Mouse (Mus musculus) heart, adult 11 months (tissue): Measurements from ENCODE around the gene Rita1.

Experiments used
- DNase-seq: peaks from one replicate; pipeline ENCODE4 v3.0.0; 2022

The Rita1 gene

GRCm38 (mm10) chr5:120600946-120601668, 11.3 kb downstream of the Rita1 start:
- DNase-seq: peak; percentile 94

DNA sequence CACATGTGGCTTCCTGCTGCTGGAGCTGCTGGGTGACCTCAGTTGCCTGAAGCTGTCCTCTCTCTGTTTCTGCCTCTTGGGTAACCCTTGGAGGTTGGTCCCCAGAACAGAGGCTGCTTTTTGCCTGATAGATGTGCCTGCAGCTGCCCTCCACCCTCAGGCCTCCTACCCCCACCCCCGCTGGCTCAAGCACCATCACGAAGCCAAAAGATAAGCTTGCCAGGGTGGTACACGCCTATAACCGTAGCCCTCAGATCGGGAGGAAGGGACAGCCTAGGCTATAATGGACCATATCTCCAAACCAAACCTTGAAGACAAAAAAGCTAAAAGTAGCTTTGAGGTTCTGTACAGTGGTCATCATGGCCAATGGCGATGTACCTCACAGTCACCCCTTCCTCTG, 12.8 kb downstream of the Rita1 start:
- DNase-seq: no peak

DNA sequence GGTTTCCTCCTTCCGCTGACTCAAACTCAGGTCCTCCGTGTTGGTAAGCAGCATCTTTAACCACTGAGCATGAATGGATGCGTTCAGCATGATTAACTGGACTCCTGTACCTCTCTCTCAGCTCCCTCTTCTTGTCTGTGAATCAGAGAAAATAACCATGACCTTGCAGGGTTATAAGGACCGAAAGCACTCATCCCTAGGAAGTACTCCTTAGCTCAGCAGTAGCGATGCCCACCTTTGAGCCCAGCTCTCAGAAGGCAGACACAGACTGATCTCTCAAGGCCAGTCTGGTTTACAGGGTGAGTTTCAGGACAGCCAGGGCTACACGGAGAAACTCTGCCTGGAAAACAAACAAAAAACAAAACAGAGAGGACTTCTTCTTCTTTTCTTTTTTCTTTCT, 17.9 kb downstream of the Rita1 start:
- DNase-seq: no peak

GRCm38 (mm10) chr5:120592141-120592540, 20.2 kb downstream of the Rita1 start:
- no peak for DNase-seq

DNA sequence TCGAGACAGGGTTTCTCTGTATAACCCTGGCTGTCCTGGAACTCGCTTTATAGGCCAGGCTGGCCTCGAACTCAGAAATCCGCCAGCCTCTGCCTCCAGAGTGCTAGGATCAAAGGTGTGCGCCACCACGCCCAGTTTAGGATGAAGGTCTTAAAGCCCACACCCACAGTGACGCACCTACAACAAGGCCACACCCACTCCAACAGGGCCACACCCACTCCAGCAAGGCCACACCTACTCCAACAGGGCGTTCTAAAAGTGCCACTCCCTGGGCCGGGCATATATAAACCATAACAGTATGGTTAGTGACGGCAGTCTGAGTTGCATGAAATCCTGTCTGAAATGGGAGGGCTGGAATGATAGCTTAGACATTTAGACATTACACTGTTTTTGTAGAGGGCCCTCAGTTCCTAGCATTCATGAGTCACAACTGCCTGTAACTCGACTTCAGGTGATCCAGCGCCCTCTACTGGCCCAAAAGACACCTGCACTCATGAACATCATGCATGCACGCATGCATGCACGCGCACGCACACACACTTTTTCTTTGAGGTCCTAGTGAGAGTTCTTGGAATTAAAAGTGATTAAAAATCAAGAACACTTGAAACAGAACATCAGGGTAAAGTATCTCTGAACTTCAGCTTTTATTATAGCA, 21.9 kb downstream of the Rita1 start:
- no peak for DNase-seq

DNA sequence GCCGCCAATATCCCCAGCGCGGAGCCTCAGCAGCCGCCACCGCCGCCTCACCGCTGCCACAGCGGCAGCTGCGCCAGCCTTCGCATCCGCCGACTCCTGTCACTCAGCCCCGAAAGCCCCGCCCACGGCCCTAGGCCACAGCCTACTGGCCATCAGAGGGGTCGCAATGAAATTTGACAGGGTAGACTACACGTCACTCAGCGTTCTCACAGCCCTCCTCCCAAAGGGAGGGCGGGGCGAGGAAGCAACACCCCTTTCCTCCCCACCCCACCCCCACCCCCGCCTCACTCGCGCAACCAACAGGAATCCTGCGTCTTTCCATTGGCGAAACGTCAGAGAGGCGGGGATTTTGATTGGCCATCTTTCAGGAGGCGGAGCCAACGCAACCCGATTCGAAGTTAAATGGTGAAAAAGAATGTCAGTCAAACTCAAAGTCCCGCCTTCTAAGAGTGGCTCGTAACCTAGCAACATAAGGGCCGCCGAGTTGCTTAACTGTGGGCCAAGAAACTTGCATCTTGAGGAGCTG, 23.8 kb downstream of the Rita1 start, which contains the start of the genes Tpcn1 and Iqcd:
TSS of gene Tpcn1 (minus strand) at position 105 of the 526 bp plus-strand sequence.
TSS of gene Iqcd (plus strand) at position 448 of the 526 bp plus-strand sequence.
- peak; percentile 100 for DNase-seq

GRCm38 (mm10) chr5:120587940-120588568, 24.3 kb downstream of the Rita1 start:
- DNase-seq: no peak

GRCm38 (mm10) chr5:120587616-120587926, 24.8 kb downstream of the Rita1 start:
- peak; percentile 98 for DNase-seq

DNA sequence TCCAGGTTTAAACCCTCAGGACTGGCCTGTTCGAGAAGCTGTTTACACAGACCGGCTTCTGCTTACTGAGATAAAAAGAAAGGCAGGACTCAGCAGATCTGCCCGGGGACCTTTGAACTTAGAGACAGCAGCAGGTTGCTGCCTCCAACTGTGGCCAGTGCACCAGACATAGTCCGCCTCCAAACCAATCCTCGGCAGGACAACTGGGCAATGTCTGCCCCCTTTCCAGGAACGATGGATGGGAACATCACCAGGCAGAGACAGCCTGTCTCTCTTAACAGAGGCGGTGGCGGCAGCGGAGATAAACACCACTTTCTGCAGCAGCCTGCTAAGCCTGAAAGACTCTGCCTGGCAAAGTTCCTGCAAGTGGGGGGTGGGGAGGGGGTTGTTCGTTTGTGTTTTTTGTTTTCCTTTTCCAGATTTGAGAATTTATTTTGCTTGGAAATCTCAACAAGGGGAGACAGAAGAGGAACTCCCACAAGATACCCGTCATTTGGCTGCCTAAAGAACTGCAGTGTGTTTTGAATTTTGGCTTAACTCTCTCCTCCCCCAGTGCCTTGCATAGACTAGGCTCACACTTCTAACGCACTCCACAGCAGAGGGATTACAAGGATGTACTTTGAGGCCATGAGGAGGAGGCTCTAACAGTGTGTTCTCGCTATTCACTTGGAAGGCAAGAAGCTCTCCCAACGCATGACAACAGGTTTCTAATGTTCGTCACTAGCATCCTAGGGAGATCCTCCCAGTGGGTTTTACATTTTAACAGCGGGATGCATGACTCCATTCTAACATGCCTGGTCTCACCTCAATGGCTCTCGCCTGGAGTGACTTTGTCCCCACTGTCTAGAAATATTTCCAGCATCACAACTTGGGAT, 25.4 kb downstream of the Rita1 start:
- DNase-seq: peak; percentile 95

- no peak for DNase-seq
Measured at GRCm38 (mm10) chr5:120584968-120585367, 27.4 kb downstream of the Rita1 start.

GRCm38 (mm10) chr5:120583511-120583910, 28.9 kb downstream of the Rita1 start:
- DNase-seq: no peak

DNA sequence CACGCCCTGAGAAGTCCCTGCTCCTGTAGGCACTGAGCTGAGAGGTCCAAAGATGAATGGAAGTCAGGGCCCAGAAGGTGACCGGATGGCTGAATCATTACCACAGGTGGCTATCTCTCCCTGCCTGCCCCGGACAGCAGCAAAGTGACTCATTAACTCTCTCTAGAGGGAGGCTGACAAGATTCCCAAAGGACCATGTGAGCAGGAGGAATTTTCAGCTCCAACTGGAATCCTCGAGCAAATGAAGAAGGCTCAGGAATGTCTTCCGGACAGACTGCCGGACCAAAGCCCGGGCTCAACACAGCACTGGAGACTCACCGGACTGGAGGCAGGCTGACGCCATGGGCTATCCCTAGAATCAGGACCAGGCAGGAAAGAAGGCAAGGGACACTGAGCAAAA, 30.4 kb downstream of the Rita1 start:
- peak; percentile 94 for DNase-seq

DNA sequence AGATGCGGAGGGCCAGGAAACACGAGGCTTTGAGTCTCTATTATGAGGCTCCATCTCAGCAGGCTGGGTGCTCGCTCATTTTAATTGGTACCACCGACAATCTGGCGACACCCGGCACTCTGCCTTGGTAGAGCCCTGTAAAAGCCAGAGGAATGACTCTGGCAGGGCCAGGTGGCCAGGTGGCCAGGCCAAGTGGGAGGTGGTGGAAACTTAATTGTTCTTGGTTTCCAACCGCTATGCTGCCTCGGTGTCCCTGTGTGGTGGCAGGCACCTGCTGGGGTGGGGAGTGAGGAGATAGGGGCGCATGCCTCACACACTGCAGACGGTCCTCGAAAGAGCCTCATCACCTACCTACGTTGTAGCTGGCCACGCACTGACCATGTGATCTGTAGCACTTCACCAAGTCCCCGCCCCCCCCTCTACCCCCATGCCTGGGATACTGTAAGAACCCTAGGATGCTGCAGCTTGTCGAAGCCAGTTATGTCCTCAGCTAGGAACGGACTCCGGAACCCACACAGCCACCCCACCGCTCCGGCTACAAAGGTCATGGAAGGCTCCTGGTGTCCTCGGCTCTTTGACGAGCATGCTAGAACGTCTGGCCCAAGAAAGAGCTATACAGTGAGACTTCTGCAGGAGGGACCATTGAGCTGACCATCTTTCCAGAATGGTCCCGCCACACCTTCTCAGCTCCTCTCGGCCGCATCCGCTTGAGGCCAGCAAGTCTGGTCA, 32.3 kb downstream of the Rita1 start:
- DNase-seq: peak; percentile 92

GRCm38 (mm10) chr5:120579211-120579897, 33.0 kb downstream of the Rita1 start:
- DNase-seq: peak; percentile 99

DNA sequence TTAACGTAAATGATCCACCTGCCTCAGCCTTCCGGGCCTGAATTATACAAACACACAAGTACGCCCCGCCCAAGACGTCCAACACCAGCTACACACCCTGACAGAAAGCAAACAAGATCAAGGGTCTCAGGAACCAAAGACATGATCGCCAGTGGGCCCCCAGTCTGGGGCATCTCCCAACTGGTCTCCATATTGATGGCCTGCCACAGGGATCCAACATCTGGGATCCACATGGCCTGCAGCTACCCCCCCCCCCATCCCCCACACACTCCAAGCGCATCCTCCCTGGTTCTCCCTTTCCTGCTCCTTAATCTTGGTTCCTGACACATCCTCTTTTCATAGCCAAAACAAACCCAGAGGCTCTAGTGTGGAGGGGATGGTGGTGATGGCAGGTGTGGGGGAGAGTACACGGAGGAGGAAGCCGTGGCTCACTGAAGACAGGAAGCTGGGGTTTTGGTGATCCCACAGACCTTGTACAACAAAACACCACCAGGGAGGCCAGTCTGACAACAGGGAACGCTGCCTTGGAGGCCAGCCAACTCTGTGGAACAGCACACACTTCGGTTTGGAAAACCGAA, 33.8 kb downstream of the Rita1 start:
- peak; percentile 98 for DNase-seq

DNA sequence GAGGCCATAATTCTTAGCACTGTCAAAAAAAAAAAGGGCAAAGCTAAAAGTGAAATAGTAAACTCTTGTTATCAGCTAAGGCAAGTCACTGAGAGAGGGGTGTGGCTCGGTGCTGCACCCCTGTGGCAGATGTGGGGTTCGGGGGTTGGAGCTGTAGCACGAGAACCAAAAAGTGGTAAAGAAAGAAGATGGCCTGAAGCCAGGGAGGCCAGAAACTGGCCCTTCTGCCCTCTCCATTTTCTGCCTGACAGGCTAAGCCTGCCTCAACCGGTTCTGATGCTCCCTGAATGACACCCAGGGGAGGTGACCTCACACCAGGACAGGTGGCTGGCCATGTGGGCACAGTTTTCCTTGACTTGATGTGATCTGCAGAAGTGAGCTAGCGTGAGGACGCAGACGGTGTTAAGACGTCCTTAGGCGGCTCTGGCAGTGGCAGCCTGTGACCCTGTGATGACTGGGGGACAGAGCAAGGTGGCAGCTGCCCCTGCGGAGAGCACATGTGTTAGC, 34.4 kb downstream of the Rita1 start:
- peak; percentile 94 for DNase-seq

DNA sequence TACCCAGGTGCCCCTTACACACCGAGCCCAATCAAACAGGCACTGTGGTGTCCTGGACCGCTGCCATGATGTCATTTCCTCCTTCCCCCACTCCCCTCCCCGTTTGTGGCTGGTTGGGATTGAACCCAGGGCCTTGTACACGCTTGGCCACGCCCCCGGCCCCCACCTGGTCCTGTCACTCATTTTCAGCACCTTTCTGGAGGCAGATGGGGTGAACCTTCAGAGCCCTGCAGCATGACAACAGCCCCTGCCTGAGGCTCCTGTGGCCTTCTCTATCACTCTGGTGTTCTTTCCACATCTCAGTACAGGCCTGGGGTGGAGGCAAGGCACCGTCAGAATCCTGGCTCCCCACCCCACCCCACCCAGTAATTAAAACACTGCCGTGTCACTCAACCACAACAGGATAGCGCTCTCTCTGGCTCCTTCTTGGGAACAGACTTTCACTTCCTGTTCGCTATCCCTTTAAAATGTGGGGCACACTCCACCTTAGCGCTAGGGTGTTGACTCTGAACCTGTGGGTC, 35.5 kb downstream of the Rita1 start:
- DNase-seq: peak; percentile 92

GRCm38 (mm10) chr5:120574469-120575063, 37.8 kb downstream of the Rita1 start:
- DNase-seq: peak; percentile 95

- peak; percentile 95 for DNase-seq
Measured at GRCm38 (mm10) chr5:120571056-120571740, 41.2 kb downstream of the Rita1 start.
